Mouse (Mus musculus) kidney, postnatal 36 days (tissue): ENCODE measurements around the gene Abcb4.
"Not testable (repeated sequence)": the region's sequence is repeated elsewhere in the genome, so short reads cannot be mapped to it uniquely, and the experiment has no call there.

ENCODE experiments used
- DNase-seq, 2 experiments: peaks; one replicate each; pipeline ENCODE4 v3.0.0; 2021 to 2022; ENCODE audit warnings: mixed read lengths in 2 of 2

The Abcb4 gene

GRCm38 (mm10) chr5:8911567-8912198, 18.2 kb downstream of the Abcb4 start:
- DNase-seq: no peak

- no peak for DNase-seq
Measured at GRCm38 (mm10) chr5:8916400-8916799, 22.9 kb downstream of the Abcb4 start.

DNA sequence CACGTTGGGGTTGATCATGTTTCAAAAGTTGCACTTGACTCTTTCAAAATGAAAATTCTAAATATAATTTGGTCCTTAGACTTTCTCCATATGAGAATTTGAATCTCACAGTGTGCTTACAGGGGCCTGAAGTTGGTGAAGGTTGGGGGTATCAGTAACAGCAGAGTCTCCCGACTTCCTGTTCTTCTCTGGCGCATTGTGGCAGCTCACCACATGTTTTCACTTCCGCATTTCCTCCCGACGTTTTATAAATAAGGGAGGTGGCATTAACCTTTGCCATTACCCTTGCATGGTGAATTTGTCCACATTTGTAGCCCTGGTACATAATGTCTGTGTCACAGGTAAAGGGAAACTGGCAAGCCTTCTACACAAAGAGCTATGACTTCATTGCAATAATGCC, 23.6 kb downstream of the Abcb4 start:
- DNase-seq: no peak

DNA sequence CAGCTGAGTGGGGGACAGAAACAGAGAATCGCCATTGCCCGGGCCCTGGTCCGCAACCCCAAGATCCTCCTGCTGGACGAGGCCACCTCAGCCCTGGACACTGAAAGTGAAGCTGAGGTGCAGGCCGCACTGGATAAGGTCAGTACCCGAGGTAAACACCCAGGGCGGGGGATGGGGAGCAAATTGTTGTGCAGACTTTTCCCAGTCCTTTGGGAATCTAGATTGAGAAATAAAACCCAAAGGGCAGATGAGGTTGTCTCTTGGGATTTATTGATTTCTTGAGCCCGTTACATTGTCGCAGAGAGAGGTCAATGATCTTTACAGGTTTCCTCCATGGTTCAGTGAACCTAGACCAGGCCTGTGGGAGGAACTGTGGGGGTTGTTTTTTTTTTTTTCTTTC, 34.9 kb downstream of the Abcb4 start:
- no peak for DNase-seq

DNA sequence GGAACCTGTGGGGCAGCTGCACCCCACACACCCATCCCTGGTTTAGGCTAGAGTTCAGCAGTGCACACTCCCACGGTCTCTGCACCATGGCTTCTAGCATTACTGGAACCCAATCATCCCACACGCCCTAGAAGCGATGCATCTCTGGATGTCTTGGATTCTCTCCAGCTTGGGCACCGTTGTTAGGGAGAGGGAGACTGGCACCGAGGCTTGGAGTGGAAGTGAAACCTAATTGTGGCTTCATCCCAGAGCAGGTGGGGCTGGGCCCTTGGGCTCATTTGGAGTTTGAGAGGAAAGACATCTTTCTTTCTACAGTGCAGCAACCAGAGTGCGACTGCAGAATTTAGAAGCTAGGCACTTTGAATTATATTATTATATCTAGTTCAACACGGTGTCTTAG, 44.4 kb downstream of the Abcb4 start:
- no peak for DNase-seq

GRCm38 (mm10) chr5:8941266-8941665, 47.7 kb downstream of the Abcb4 start:
- not testable (repeated sequence) for DNase-seq

DNA sequence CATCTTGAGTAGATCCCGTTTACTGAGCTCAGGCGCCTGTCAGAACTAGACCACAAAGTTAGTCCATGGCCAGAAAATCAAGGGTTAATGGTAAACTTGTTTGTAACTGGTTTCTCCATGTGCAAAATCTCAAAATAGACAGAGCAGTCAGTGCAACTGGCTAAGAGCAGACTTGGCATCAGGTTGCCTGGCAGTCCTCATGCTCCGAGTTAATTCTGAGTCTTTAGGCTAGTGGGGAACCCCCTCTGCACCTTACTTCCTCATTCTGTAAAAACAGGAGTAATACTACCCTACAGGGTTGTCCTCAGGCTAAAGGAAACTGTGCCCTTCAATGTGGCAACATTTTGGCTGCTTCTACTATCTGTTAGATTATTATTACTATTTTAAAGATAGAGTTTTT, 50.3 kb downstream of the Abcb4 start:
- DNase-seq: no peak

GRCm38 (mm10) chr5:8947423-8948110, 54.0 kb downstream of the Abcb4 start:
- DNase-seq: no peak

DNA sequence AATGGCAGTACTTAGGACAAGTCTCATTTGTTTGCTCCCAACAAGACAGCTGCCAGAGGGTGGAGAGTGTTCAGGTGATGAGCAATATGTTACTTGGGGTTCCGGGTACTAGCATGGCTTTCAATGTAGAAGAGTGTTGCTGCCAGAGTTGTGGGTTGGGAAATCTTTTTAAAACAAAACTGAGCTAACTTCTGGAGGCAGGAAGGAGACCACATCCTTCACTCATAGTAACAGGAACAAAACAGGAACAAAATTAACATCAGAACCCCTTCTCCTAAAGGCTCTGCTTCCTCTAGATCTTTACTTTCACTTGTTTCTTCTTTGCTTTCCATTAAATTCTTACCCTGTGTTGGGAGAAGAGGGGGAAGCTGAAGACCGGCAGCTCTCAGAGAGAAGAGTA, 60.1 kb downstream of the Abcb4 start:
- DNase-seq: no peak

DNA sequence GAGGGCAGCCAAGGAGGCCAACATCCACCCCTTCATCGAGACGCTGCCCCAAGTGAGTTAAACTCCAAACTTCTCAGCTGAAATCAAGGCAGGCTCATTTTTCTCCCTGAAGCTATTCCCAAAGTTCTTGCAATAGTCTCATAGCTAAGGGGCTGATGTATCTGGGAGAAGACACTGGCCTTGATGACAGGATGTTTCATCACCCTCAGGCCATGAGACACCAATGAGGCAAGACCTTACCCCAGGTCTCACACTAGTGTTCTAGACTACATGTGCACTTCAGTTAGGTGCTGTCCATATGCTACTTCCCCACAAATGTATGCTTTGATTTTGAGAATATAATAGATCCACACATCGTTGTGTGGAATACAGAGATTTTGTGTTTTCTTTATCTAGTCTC, 62.0 kb downstream of the Abcb4 start:
- DNase-seq: no peak

DNA sequence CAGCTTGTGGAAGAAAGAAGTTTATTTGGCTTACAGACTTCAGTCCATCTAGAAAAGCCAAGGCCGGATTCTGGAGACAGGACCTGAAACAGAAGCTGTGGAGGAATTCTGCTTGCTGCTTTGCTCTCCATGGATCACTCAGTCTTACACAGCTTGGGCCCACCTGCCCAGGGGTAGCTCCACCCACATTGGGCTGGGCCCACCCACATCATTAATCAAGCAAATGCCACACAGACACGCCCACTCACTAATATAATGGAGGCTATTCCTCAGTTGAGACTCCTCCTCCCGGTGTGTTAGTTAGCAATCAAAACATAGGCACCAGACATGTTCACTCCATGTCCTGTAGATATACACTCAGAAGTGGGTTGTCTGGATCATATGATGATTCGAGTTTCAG, 67.0 kb downstream of the Abcb4 start:
- DNase-seq: no peak

DNA sequence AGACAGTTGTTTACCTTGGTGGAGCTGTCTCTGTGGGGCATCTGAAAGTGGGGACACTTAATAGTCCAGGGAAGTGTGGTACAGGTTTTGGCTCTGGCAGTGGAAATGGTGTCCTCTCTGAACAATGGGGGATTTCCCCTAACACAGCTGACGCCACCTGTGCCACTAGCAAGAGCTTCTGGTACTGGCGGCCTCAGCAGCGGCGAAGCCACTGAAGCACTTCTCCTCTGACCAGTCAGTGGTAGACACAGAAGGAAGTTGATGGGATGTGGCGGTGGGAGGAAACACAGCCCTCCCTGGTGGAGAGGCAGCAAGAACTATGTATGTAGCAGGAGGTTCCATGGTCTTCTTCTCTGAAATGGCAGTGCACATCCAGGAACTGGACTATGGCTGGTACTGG, 71.0 kb downstream of the Abcb4 start:
- no peak for DNase-seq

- peak in 1 of 2 experiments; percentile 43 for DNase-seq
Measured at GRCm38 (mm10) chr5:8970694-8971093, 77.2 kb downstream of the Abcb4 start.

- no peak for DNase-seq
Measured at GRCm38 (mm10) chr5:8972355-8972754, 78.8 kb downstream of the Abcb4 start.

DNA sequence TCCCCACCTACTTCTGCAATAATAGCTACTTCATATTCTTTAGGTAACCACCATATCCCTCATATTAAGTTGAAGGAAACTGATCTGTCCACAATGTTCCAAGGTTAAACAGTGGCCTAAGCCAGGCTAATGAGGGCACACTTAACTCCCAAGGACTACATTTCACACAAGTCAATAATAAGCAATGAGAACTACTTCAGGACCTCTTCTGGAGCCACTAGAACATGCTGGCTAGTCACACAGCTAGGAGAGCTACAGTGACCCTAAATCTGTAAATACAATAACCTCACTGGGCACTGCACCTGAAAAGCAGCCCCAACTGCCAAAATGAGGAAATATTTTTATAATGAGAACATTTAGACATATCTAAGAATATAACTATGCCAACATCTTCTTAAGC, 81.2 kb downstream of the Abcb4 start:
- no peak for DNase-seq

DNA sequence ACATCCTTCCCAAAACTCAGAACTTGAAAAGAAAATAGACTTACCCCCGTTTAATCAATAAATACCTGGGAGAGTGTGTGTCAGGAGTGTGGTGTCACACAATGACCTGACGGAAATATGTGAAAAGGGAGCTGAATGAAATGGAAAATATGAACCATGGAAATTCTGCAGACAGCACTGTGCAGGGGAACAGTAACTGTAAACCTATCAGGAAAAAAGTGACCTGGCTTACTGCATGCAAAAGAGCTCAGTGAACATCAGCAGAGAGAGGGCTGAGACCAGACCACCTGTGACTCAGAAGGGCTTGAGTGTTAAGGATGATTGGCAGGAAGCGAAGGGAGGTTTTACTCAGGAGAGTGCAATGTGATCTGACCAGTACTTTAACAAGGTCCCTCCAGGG, 92.0 kb downstream of the Abcb4 start:
- DNase-seq: no peak

- DNase-seq: no peak
Measured at GRCm38 (mm10) chr5:8987925-8988324, 94.4 kb downstream of the Abcb4 start.

DNA sequence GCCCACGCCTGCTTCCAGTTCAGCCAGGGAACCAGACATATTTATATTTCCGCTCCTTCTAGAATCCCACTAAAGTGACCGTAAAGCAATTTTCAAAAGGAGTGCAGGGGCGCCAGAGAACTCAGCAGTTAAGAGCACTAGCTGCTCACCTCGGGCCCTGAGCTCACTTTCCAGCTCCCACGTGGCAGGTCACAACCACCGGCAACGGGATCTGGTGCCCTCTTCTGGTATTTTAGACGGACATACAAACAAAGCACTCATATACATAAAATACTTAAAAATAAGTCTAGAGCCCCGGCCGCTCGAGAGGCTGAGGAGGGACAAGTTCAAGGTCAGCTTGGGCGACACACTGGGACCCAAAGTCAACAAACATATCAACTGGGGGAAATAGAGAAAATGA, 97.0 kb downstream of the Abcb4 start:
- peak in 1 of 2 experiments; percentile 23 for DNase-seq

- no peak for DNase-seq
Measured at GRCm38 (mm10) chr5:8991626-8992025, 98.1 kb downstream of the Abcb4 start.

GRCm38 (mm10) chr5:8995966-8996685, 102.6 kb downstream of the Abcb4 start:
- DNase-seq: no peak

DNA sequence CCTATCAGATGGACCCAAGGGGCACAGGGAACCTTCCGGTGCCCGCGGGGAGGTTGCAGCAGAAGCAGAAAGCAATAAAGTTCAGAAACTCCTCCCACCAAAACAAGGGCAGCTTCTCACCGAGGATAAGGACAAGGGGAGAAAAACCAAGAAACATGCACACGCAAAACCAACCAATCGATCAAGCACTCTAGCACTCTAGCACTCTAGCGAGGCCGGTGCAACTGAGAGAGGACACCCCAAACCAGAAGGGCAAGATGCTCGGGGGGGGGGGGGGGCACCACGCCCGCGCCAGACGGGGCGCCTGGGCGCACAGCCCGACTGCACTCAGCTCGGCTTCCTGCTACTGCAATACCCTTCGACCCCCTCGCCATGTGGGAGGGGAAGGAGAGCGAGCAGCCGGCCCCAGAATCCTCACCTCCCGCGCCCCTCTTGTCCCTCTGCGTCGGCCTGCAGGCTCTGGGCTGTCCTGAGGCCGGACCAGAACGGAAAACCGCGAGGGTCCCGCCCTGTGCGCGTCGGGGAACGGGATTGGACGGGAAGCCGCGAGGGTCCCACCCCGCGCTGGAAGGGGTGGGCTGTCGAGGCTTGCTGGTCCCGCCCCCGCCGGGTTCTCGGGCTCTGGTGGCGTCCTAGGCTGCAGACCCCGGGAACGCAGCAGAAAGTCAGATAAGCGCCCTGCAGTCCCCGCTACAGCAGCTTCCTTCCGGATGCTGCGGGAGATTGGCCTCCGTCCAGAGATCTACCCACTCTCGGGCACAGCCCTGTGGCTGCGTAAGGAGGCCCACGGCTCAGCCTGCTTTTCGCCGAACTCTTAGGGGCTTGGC, 103.4 kb downstream of the Abcb4 start, which contains the start of gene Crot:
Gene Crot, minus strand, starts transcription at position 639 of the 827 bp plus-strand sequence.
- DNase-seq: peak; percentile 95 to 97

DNA sequence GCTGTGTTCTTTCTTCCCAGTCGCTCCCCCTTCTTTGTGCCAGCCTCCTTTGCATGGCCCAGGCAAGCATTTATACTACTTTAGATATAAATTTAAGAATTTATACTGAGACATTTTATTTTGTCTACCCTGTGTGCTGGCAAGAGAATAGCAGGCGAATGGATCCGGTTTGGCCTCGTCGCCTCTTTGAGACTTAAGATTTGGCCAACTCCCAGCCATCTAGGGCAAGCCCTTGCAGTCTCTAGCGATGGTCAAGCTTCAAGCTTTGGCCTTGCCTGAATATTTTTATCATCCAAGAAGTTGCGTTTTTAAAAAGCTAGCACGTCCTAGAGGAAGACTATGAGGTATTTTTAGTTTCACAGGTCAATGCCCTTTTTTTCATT, 104.0 kb downstream of the Abcb4 start:
- DNase-seq: peak; percentile 55 to 66

DNA sequence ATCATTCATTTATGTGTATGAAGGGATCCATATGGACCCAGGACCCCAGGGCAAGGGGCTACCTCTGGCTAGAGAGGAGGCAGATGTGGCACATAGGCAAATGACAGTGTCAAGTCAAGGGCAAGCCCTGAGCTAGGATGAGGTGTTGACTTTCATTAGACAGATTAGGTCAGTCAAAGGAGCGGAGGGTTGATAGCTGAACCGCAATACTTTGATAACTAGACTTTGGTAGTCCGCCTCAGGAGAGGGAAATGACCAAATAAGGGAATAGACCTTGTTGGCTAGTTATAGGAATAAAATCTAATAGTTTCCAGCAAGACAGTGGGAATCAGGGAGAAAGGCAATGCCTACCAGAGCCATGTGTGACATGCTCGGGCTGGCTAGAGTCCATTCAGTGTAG, 105.6 kb downstream of the Abcb4 start:
- DNase-seq: no peak
